Mouse (Mus musculus): ENCODE measurements at regions not wholly inside any gene's neighbourhood (a gene's known extent, or its start where the extent isn't known, plus 50 kb on each side); places are given as distances from the start of the nearest gene placed in this dataset.

DNA sequence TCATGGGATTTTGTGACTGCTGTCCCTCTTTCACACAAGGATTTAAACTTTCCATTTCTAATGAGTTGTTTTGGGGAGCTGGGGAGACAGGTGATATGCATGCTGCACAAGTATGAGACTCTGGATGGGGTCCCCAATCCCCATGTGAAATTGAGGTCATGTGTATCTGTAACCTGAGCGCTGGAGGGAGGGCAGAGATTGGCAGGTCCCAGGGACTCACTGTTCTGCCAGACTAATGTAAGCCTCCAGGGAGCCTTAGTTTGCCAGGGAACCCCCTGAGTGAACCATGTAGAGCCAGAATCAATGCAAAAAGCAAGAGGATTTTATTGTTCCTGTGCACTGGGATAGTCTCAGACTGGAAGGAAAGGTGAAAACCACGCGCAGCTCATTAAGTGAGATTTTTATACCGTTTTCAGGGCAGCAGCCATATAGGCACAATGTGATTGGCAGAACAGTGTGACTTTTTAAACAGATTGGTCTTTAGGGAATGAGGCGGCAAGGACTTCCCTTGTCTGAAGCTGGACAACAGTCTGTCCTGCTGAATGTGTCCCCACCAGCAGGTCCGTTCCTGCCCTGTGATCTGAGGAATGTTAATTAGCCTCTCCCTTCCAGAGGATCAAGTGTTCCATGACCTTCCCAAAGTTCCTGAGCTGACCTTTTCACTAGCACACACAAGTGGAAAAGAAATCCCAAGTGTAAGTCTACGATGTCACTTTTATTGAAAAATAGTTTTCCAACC lies 59.9 kb upstream of the Oxgr1 start:
- Histone ChIP-seq H3K9ac (ENCODE audit: low read length) (no peak overlapping the region), H3K27me3 (ENCODE audit: control insufficient read depth, insufficient read depth, low read depth, low read length) (no peaks in the 10 kb centered on the region), H3K4me1 (replicated peaks; ENCODE audit: control insufficient read depth, insufficient read depth, low read length) (no peaks in the 10 kb centered on the region), H3K4me2 (ENCODE audit: low read depth, low read length) (no peak overlapping the region), H3K9me3 (ENCODE audit: control insufficient read depth, low read length) (peaks cover 13% of the 10 kb centered on the region; the same call in 1 of the 2 replicates), H3K27ac (ENCODE audit: low read length) (no peak overlapping the region), H3K36me3 (ENCODE audit: control insufficient read depth, insufficient read depth, low read length) (no peaks in the 10 kb centered on the region), H3K4me3 (ENCODE audit: low read length) (no peak overlapping the region)
- WGBS, result 74% methylated on average over 7 of the region's 7 CpGs
- ATAC-seq (ENCODE audit: low read depth), result no peak

DNA sequence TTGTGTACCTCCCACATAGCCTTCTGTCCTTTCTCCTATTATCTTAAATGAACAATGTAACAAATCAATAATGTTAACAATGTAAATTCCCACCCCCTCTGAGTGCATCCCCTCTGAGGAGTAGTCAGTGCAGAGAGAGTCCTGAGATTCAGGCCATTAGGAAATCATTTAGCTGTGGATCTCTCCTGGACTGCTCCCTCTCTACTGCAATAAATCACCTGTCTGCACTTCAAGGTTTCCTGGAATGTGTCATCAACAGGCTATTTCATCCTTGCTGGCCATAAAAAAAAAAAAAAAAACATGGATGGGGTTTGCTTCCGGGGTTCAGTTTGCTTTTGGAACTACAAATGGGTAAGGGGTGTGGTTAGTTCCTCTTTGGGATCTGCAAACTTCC lies 60.5 kb upstream of the Oxgr1 start:
- H3K4me3 ChIP-seq (ENCODE audit: low read length), result no peak overlapping the region
- 17% methylated on average over 1 of the region's 1 CpGs for WGBS
- no peaks in the 10 kb centered on the region for H3K27me3 ChIP-seq (ENCODE audit: control insufficient read depth, insufficient read depth, low read depth, low read length)
- H3K4me1 ChIP-seq (replicated peaks; ENCODE audit: control insufficient read depth, insufficient read depth, low read length), result no peaks in the 10 kb centered on the region
- H3K4me2 ChIP-seq (ENCODE audit: low read depth, low read length), result no peak overlapping the region
- H3K27ac ChIP-seq (ENCODE audit: low read length), result no peak overlapping the region
- H3K9ac ChIP-seq (ENCODE audit: low read length), result no peak overlapping the region
- peaks cover 13% of the 10 kb centered on the region; the same call in 1 of the 2 replicates for H3K9me3 ChIP-seq (ENCODE audit: control insufficient read depth, low read length)
- no peaks in the 10 kb centered on the region for H3K36me3 ChIP-seq (ENCODE audit: control insufficient read depth, insufficient read depth, low read length)
- ATAC-seq (ENCODE audit: low read depth), result no peak

- Histone ChIP-seq H3K9ac (ENCODE audit: low read length) (no peak overlapping the region), H3K27me3 (ENCODE audit: control insufficient read depth, insufficient read depth, low read depth, low read length) (no peaks in the 10 kb centered on the region), H3K9me3 (ENCODE audit: control insufficient read depth, low read length) (peaks cover 6% of the 10 kb centered on the region; the same call in 1 of the 2 replicates), H3K27ac (ENCODE audit: low read length) (no peak overlapping the region), H3K4me3 (ENCODE audit: low read length) (no peak overlapping the region), H3K4me2 (ENCODE audit: low read depth, low read length) (no peak overlapping the region), H3K36me3 (ENCODE audit: control insufficient read depth, insufficient read depth, low read length) (no peaks in the 10 kb centered on the region), H3K4me1 (replicated peaks; ENCODE audit: control insufficient read depth, insufficient read depth, low read length) (no peaks in the 10 kb centered on the region)
- no peak for ATAC-seq (ENCODE audit: low read depth)
- 91% methylated on average over 1 of the region's 1 CpGs for WGBS
These were observed 67.6 kb upstream of the Oxgr1 start for GRCm38 (mm10) chr14:120109846-120110245.

GRCm38 (mm10) chr14:120113316-120113715 lies 71.1 kb upstream of the Oxgr1 start:
- no peak overlapping the region for H3K4me2 ChIP-seq (ENCODE audit: low read depth, low read length)
- no peaks in the 10 kb centered on the region for H3K9me3 ChIP-seq (ENCODE audit: control insufficient read depth, low read length)
- no peak overlapping the region for H3K27ac ChIP-seq (ENCODE audit: low read length)
- peak; percentile 51; the same call in 1 of the 2 replicates for ATAC-seq (ENCODE audit: low read depth)
- H3K9ac ChIP-seq (ENCODE audit: low read length), result no peak overlapping the region
- H3K4me3 ChIP-seq (ENCODE audit: low read length), result no peak overlapping the region
- H3K27me3 ChIP-seq (ENCODE audit: control insufficient read depth, insufficient read depth, low read depth, low read length), result no peaks in the 10 kb centered on the region
- H3K36me3 ChIP-seq (ENCODE audit: control insufficient read depth, insufficient read depth, low read length), result no peaks in the 10 kb centered on the region
- WGBS, result 44% methylated on average over 4 of the region's 4 CpGs
- no peaks in the 10 kb centered on the region for H3K4me1 ChIP-seq (replicated peaks; ENCODE audit: control insufficient read depth, insufficient read depth, low read length)

- WGBS, result 79% methylated on average over 7 of the region's 7 CpGs
- H3K27ac ChIP-seq (ENCODE audit: low read length), result no peak overlapping the region
- ATAC-seq (ENCODE audit: low read depth), result no peak
These were observed 76.3 kb upstream of the Oxgr1 start for GRCm38 (mm10) chr14:120118582-120118981.

GRCm38 (mm10) chr14:120119094-120119501 lies 76.9 kb upstream of the Oxgr1 start:
- no peaks in the 10 kb centered on the region for H3K9me3 ChIP-seq (ENCODE audit: control insufficient read depth, low read length)
- H3K4me3 ChIP-seq (ENCODE audit: low read length), result no peak overlapping the region
- H3K4me1 ChIP-seq (replicated peaks; ENCODE audit: control insufficient read depth, insufficient read depth, low read length), result no peaks in the 10 kb centered on the region
- 66% methylated on average over 5 of the region's 5 CpGs for WGBS
- H3K4me2 ChIP-seq (ENCODE audit: low read depth, low read length), result no peak overlapping the region
- no peak overlapping the region for H3K9ac ChIP-seq (ENCODE audit: low read length)
- no peak overlapping the region for H3K27ac ChIP-seq (ENCODE audit: low read length)
- ATAC-seq (ENCODE audit: low read depth), result no peak
- no peaks in the 10 kb centered on the region for H3K36me3 ChIP-seq (ENCODE audit: control insufficient read depth, insufficient read depth, low read length)
- no peaks in the 10 kb centered on the region for H3K27me3 ChIP-seq (ENCODE audit: control insufficient read depth, insufficient read depth, low read depth, low read length)

More at GRCm38 (mm10) chr14:120118582-120118981, 76.3 kb upstream of the Oxgr1 start:
- Histone ChIP-seq H3K36me3 (ENCODE audit: control insufficient read depth, insufficient read depth, low read length) (no peaks in the 10 kb centered on the region), H3K9me3 (ENCODE audit: control insufficient read depth, low read length) (no peaks in the 10 kb centered on the region), H3K4me2 (ENCODE audit: low read depth, low read length) (no peak overlapping the region), H3K9ac (ENCODE audit: low read length) (no peak overlapping the region), H3K4me3 (ENCODE audit: low read length) (no peak overlapping the region), H3K27me3 (ENCODE audit: control insufficient read depth, insufficient read depth, low read depth, low read length) (no peaks in the 10 kb centered on the region), H3K4me1 (replicated peaks; ENCODE audit: control insufficient read depth, insufficient read depth, low read length) (no peaks in the 10 kb centered on the region)

GRCm38 (mm10) chr14:120119506-120119905 lies 77.3 kb upstream of the Oxgr1 start:
- Histone ChIP-seq H3K36me3 (ENCODE audit: control insufficient read depth, insufficient read depth, low read length) (no peaks in the 10 kb centered on the region), H3K4me3 (ENCODE audit: low read length) (no peak overlapping the region), H3K4me1 (replicated peaks; ENCODE audit: control insufficient read depth, insufficient read depth, low read length) (no peaks in the 10 kb centered on the region), H3K27me3 (ENCODE audit: control insufficient read depth, insufficient read depth, low read depth, low read length) (no peaks in the 10 kb centered on the region), H3K27ac (ENCODE audit: low read length) (no peak overlapping the region), H3K4me2 (ENCODE audit: low read depth, low read length) (no peak overlapping the region), H3K9me3 (ENCODE audit: control insufficient read depth, low read length) (no peaks in the 10 kb centered on the region), H3K9ac (ENCODE audit: low read length) (no peak overlapping the region)
- no peak for ATAC-seq (ENCODE audit: low read depth)
- 82% methylated on average over 5 of the region's 5 CpGs for WGBS

DNA sequence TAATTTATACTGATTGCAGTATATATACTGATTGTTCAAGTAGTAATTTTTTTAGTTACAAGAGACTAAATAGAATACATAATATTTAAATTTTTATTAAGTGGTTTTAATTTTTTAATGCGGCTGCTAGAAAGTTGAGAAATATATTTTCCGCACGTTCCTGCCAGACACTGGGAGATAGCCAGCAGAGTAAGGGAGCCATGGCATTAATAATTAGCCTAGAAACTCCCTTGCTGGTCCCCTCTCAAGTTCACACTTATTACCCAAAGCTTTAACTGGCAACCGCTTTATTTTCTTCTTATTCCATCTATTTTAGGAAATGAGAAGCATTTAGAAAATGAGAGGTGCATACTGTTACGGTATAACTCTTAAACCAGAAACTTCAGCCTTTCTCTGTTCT lies 78.0 kb upstream of the Oxgr1 start:
- no peak overlapping the region for H3K4me2 ChIP-seq (ENCODE audit: low read depth, low read length)
- WGBS, result 83% methylated on average over 5 of the region's 5 CpGs
- no peaks in the 10 kb centered on the region for H3K4me1 ChIP-seq (replicated peaks; ENCODE audit: control insufficient read depth, insufficient read depth, low read length)
- no peak overlapping the region for H3K4me3 ChIP-seq (ENCODE audit: low read length)
- no peak overlapping the region for H3K27ac ChIP-seq (ENCODE audit: low read length)
- ATAC-seq (ENCODE audit: low read depth), result no peak
- no peaks in the 10 kb centered on the region for H3K27me3 ChIP-seq (ENCODE audit: control insufficient read depth, insufficient read depth, low read depth, low read length)
- H3K9ac ChIP-seq (ENCODE audit: low read length), result no peak overlapping the region
- peaks cover 3% of the 10 kb centered on the region; the same call in 1 of the 2 replicates for H3K9me3 ChIP-seq (ENCODE audit: control insufficient read depth, low read length)
- no peaks in the 10 kb centered on the region for H3K36me3 ChIP-seq (ENCODE audit: control insufficient read depth, insufficient read depth, low read length)

DNA sequence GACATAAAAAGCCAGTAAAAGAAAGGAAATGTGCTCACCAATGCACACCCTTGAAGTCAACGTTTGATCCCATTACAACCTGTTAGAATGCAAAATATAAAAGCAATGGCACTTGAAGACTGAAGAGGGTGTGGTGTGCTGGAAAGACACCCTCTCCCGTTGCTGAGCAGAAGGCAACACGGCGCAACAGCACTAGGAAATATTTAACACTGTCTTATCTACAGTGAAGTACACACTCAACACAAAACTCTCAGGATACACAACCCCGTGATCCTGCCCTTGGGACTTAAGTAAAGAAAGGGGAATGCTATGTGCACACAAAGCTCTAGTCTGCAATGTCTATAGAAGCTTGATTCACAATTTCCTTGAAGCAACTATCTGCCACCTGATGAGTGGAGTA lies 83.1 kb upstream of the Oxgr1 start:
- Histone ChIP-seq H3K27ac (ENCODE audit: low read length) (no peak overlapping the region), H3K27me3 (ENCODE audit: control insufficient read depth, insufficient read depth, low read depth, low read length) (no peaks in the 10 kb centered on the region), H3K4me2 (ENCODE audit: low read depth, low read length) (no peak overlapping the region), H3K36me3 (ENCODE audit: control insufficient read depth, insufficient read depth, low read length) (no peaks in the 10 kb centered on the region), H3K9ac (ENCODE audit: low read length) (no peak overlapping the region), H3K4me1 (replicated peaks; ENCODE audit: control insufficient read depth, insufficient read depth, low read length) (no peaks in the 10 kb centered on the region), H3K4me3 (ENCODE audit: low read length) (no peak overlapping the region), H3K9me3 (ENCODE audit: control insufficient read depth, low read length) (peaks cover 3% of the 10 kb centered on the region; the same call in 1 of the 2 replicates)
- WGBS, result 69% methylated on average over 5 of the region's 5 CpGs
- no peak for ATAC-seq (ENCODE audit: low read depth)
